Mouse (Mus musculus) hindbrain, embryonic 15.5 days (tissue): ENCODE data around the gene 4930595M18Rik. TPM values are rescaled to one million over a fixed set of nuclear protein-coding genes. Genes with fewer than 3 reads are reported as not detected.

Source experiments
- ATAC-seq: fragments of 200-750 bp; cut with Nextera tagmentation; 2 replicates; pipeline ENCODE4 v1.8.0; 2017; ENCODE audit warnings: low read depth, moderate number of reproducible peaks, moderate TSS enrichment; ENCODE audit not compliant: low FRiP score
- H3K27ac ChIP-seq: fragments of 300-500 bp; sonication (generic); replicated peaks from 2 replicates; pipeline ENCODE4 v1.5.1; 2015; ENCODE audit warnings: mild to moderate bottlenecking, inconsistent platforms
- H3K27me3 ChIP-seq: fragments of 300-500 bp; sonication (generic); 2 replicates; pipeline ENCODE4 v1.6.1; 2015; ENCODE audit warnings: control low read depth, inconsistent platforms
- H3K36me3 ChIP-seq: fragments of 300-500 bp; sonication (generic); 2 replicates; pipeline ENCODE4 v1.6.1; 2015; ENCODE audit warnings: control low read depth, inconsistent platforms
- H3K4me1 ChIP-seq: fragments of 300-500 bp; sonication (generic); replicated peaks from 2 replicates; pipeline ENCODE4 v1.6.1; 2015; ENCODE audit warnings: control low read depth, inconsistent platforms
- H3K4me2 ChIP-seq: fragments of 300-500 bp; sonication (generic); 2 replicates; pipeline ENCODE4 v1.6.1; 2015; ENCODE audit warnings: moderate library complexity, mild to moderate bottlenecking, inconsistent platforms
- H3K4me3 ChIP-seq: fragments of 300-500 bp; sonication (generic); 2 replicates; pipeline ENCODE4 v1.5.1; 2015; ENCODE audit warnings: mild to moderate bottlenecking, inconsistent platforms
- H3K9ac ChIP-seq: fragments of 300-500 bp; sonication (generic); 2 replicates; pipeline ENCODE4 v1.6.1; 2015; ENCODE audit warnings: inconsistent platforms
- H3K9me3 ChIP-seq: fragments of 300-500 bp; sonication (generic); 2 replicates; pipeline ENCODE4 v1.6.1; 2016; ENCODE audit warnings: control low read depth, inconsistent platforms
- WGBS: fragments of 180-500 bp; shearing (Covaris S2); methylation state at CpG from one replicate; pipeline ENCODE4 v1.1.7; 2015; 5-methylcytosine and 5-hydroxymethylcytosine counted together
- polyA plus RNA-seq: library from polyadenylated mRNA; unstranded; fragments of >200 nt; fragmentation: Nextera tagmentation; extraction: Ambion mirVana; gene quantifications from 2 replicates; pipeline ENCODE4 v1.2.1, GENCODE M21; 2015

4930595M18Rik gene
- polyA plus RNA-seq, result not detected in 2 replicates

DNA sequence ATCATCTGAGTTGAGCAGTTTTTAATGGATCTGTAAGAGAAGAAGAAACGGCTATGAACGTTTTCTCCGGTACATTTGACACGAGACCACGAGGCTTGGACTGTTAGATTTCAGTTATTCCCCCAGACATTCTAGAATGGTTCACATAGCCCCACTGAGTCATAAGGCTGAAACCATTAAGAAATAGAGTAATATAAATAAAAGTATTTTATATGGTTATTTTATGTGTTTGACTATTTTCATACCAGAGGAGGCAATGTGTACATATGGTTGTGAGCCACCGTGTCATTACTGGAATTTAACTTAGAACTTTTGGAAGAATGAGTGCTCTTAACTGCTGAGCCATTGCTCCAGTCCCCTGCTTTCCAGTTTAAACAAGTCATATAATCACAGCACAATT is at the start of gene 4930595M18Rik:
Gene 4930595M18Rik, minus strand, starts transcription at position 101 of the 400 bp plus-strand sequence.
- Histone ChIP-seq H3K4me3 (no peak within 1 kb of the TSS), H3K9me3 (no peaks in the 10 kb centered on the region), H3K9ac (no peak within 1 kb of the TSS), H3K4me1 (no peaks in the 10 kb centered on the region), H3K27ac (no peak within 1 kb of the TSS), H3K4me2 (no peak within 1 kb of the TSS), H3K27me3 (no peaks in the 10 kb centered on the region), H3K36me3 (no peaks in the 10 kb centered on the region)
- ATAC-seq, result no peak
- 95% methylated on average over 6 of the region's 6 CpGs for WGBS

DNA sequence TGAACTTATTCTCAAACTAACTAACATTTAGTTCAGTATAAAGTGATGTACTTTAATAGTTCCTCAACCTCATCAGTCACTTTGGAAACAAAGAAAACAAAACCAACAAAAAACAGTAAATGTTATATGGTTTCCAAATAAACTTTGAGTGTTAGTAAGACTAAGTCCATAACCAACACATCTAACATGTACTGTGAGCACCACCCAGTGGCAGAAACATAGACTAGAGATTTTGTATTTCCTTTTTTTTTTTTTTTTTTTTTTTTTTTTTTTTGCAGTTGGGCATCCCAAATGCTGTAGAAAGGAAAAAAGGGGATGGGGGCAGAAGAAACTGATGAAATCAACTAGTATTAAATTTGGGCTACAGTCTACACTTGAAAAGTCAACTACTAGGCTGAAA is 14.6 kb upstream of the 4930595M18Rik start:
- Histone ChIP-seq H3K27ac (no peak overlapping the region), H3K4me2 (no peak overlapping the region), H3K9me3 (no peaks in the 10 kb centered on the region), H3K4me3 (no peak overlapping the region), H3K27me3 (no peaks in the 10 kb centered on the region), H3K4me1 (no peaks in the 10 kb centered on the region), H3K36me3 (no peaks in the 10 kb centered on the region), H3K9ac (no peak overlapping the region)
- no peak for ATAC-seq
